Mouse (Mus musculus) lung, embryonic 14.5 days (tissue): ENCODE data around the gene Zfp622. TPM values are rescaled to one million over a fixed set of nuclear protein-coding genes. Genes with fewer than 3 reads are reported as not detected.
A peak's percentile ranks its signal among the peaks of the same experiment; 100 is the strongest.
"Not testable (repeated sequence)": the region's sequence is repeated elsewhere in the genome, so short reads cannot be mapped to it uniquely, and the experiment has no call there.

Source experiments
- ATAC-seq: fragments of 200-750 bp; cut with Nextera tagmentation; 2 replicates; pipeline ENCODE4 v1.8.0; 2017; ENCODE audit warnings: mild to moderate bottlenecking, moderate TSS enrichment, moderate library complexity; ENCODE audit not compliant: insufficient read depth
- DNase-seq: peaks from one replicate; pipeline ENCODE4 v3.0.0-alpha.2; 2015
- H3K27ac ChIP-seq: fragments of 300-500 bp; sonication (generic); 2 replicates; pipeline ENCODE4 v1.5.1; 2014; ENCODE audit warnings: low read depth, mild to moderate bottlenecking, moderate library complexity
- H3K27me3 ChIP-seq: fragments of 300-500 bp; sonication (generic); 2 replicates; pipeline ENCODE4 v1.6.1; 2014; ENCODE audit warnings: low read length, control low read depth; ENCODE audit not compliant: insufficient read depth
- H3K36me3 ChIP-seq: fragments of 300-500 bp; sonication (generic); 2 replicates; pipeline ENCODE4 v1.6.1; 2014; ENCODE audit warnings: control low read depth; ENCODE audit not compliant: insufficient read depth
- H3K4me1 ChIP-seq: fragments of 300-500 bp; sonication (generic); 2 replicates; pipeline ENCODE4 v1.6.1; 2014; ENCODE audit warnings: antibody characterized with exemption, control low read depth; ENCODE audit not compliant: insufficient read depth
- H3K4me2 ChIP-seq: fragments of 300-500 bp; sonication (generic); 2 replicates; pipeline ENCODE4 v1.6.1; 2014; ENCODE audit warnings: mild to moderate bottlenecking
- H3K4me3 ChIP-seq: fragments of 300-500 bp; sonication (generic); 2 replicates; pipeline ENCODE4 v1.5.1; 2014; ENCODE audit warnings: low read depth, low read length
- H3K9ac ChIP-seq: fragments of 300-500 bp; sonication (generic); 2 replicates; pipeline ENCODE4 v1.6.1; 2014
- H3K9me3 ChIP-seq: fragments of 300-500 bp; sonication (generic); 2 replicates; pipeline ENCODE4 v1.6.1; 2016; ENCODE audit warnings: low read depth, low read length, control low read depth
- CTCF ChIP-seq: IDR thresholded peaks from 2 replicates; pipeline ENCODE4 v1.5.1; 2016; ENCODE audit warnings: antibody characterized with exemption, low read depth
- WGBS: fragments of 180-500 bp; shearing (Covaris S2); extraction: QIAGEN DNeasy Blood & Tissue Kit; methylation state at CpG from one replicate; pipeline ENCODE4 v1.1.7; 2014; 5-methylcytosine and 5-hydroxymethylcytosine counted together
- polyA plus RNA-seq: library from polyadenylated mRNA; unstranded; fragments of >200 nt; fragmentation: Nextera tagmentation; extraction: Ambion mirVana; gene quantifications from 2 replicates; pipeline ENCODE4 v1.2.1, GENCODE M21; 2014

Gene Zfp622
- polyA plus RNA-seq, 1 experiment from 2014 or later = 28.4 TPM

DNA sequence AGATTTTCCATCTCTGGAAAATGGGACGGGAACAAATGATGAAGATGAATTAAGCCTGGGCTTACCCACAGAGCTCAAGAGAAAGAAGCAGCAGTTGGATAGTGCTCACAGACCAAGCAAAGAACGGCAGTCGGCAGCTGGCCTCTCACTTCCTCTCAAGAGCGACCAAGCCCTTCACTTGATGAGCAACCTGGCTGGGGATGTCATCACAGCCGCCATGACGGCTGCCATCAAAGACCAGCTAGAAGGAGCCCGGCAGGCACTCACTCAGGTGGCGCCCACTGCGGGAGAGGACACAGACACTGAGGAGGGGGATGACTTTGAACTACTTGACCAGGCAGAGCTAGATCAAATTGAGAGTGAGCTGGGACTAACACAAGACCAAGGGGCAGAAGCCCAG, 12.6 kb upstream of the Zfp622 start:
- ATAC-seq (no peak), DNase-seq (no peak)
- Histone ChIP-seq H3K9me3 (no peaks in the 10 kb centered on the region), H3K4me3 (no peak overlapping the region), H3K27ac (no peak overlapping the region), H3K27me3 (no peaks in the 10 kb centered on the region), H3K4me2 (no peak overlapping the region), H3K36me3 (no peaks in the 10 kb centered on the region), H3K4me1 (no peaks in the 10 kb centered on the region), H3K9ac (no peak overlapping the region)
- 80% methylated on average over 9 of the region's 9 CpGs for WGBS
- TF ChIP-seq CTCF = no peak

DNA sequence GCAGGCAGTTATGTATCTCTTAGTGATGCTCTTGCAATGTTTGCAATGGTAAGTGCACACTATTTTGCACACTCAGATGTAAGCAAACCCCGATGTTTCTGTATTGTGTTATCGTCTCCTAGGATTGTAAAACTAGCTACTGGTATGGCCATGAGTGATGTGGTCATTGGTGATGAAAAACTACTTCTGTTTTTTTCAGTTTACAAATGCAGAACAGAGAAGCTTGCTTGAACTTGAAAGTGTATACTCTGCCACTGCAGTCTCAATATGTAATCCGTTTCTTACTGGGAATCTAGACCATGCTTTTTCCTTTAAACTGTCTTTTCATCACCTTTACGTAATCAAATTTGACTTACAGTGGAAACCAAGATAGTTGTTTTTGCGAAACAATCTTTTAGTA, 11.4 kb upstream of the Zfp622 start:
- H3K27ac ChIP-seq = no peak overlapping the region
- H3K4me2 ChIP-seq = no peak overlapping the region
- no peak for ATAC-seq
- H3K4me3 ChIP-seq = no peak overlapping the region
- H3K9me3 ChIP-seq = no peaks in the 10 kb centered on the region
- WGBS = 75% methylated on average over 5 of the region's 5 CpGs
- DNase-seq = no peak
- no peaks in the 10 kb centered on the region for H3K4me1 ChIP-seq
- H3K27me3 ChIP-seq = no peaks in the 10 kb centered on the region
- H3K9ac ChIP-seq = no peak overlapping the region
- no peaks in the 10 kb centered on the region for H3K36me3 ChIP-seq
- TF ChIP-seq CTCF = no peak

DNA sequence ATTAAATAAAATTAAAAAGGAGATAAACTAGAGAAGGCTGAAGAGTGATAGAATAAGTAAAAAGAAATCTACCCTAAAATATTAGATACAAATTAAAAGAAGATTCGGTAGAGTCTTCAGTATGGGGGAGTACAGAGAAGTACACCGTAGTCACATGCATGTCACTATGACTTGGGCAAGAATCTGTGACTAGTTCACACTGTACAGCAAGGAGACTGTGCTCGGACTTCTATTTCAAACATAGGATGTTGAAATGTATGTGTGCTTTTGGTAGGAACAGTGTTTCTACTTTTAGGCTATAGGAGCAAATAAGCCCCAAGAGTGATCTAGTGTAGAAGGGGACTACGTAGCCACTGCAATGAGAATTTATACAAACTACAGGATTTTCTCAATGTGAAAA, 9.8 kb upstream of the Zfp622 start:
- Histone ChIP-seq H3K4me3 (no peak overlapping the region), H3K27ac (no peak overlapping the region), H3K27me3 (no peaks in the 10 kb centered on the region), H3K9me3 (no peaks in the 10 kb centered on the region), H3K4me1 (no peaks in the 10 kb centered on the region), H3K9ac (no peak overlapping the region), H3K36me3 (no peaks in the 10 kb centered on the region), H3K4me2 (no peak overlapping the region)
- no peak for TF ChIP-seq CTCF
- no peak for DNase-seq
- 88% methylated on average over 4 of the region's 4 CpGs for WGBS
- ATAC-seq = no peak

DNA sequence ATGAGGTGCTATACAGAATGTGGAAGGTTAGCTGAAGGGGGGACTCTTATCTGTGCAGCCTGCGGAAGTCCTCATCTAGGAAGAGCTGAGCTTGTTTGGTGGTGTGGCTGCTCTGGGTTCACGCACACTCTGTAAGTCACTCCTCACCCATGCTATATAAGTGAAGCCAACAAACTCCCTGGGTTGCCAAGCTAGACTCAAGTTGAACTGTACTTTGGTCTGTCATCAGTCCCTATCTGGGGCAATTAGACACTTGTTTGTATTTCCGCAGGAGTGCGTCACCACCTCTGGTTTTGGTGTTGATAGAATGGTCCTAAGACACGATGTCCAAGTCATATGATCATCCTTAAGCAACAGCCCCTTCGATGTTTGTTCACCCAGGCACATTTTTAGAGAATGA, 8.4 kb upstream of the Zfp622 start:
- H3K9me3 ChIP-seq = no peaks in the 10 kb centered on the region
- no peaks in the 10 kb centered on the region for H3K27me3 ChIP-seq
- no peak for DNase-seq
- H3K4me3 ChIP-seq = no peak overlapping the region
- H3K27ac ChIP-seq = no peak overlapping the region
- TF ChIP-seq CTCF = no peak
- no peaks in the 10 kb centered on the region for H3K4me1 ChIP-seq
- ATAC-seq = no peak
- H3K9ac ChIP-seq = no peak overlapping the region
- H3K36me3 ChIP-seq = no peaks in the 10 kb centered on the region
- H3K4me2 ChIP-seq = no peak overlapping the region
- WGBS = 73% methylated on average over 6 of the region's 6 CpGs

DNA sequence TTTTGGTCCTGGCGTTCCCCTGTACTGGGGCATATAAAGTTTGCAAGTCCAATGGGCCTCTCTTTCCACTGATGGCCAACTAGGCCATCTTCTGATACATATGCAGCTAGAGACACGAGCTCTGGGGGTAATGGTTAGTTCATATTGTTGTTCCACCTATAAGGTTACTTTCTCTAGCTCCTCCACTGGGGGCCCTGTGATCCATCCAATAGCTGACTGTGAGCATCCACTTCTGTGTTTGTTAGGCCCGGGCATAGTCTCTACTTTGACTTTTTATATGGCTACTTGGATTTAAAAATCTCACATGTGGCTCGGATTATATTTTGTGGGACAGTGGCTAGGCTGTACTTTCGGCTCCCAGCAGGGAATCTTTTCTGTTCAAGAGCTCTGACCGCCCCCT, 552 bp upstream of the Zfp622 start:
- peak overlapping the region; percentile 82 for H3K4me3 ChIP-seq
- H3K27ac ChIP-seq = peak overlapping the region; percentile 83; the same call in 1 of the 2 replicates
- peak overlapping the region; percentile 83 for H3K4me2 ChIP-seq
- not testable (repeated sequence) for H3K4me1 ChIP-seq, H3K27me3 ChIP-seq, H3K9me3 ChIP-seq, DNase-seq
- peak overlapping the region; percentile 62 for H3K9ac ChIP-seq
- H3K36me3 ChIP-seq = peaks cover 19% of the 10 kb centered on the region
- peak; percentile 26; the same call in 1 of the 2 replicates for ATAC-seq
- WGBS = 17% methylated on average over 6 of the region's 6 CpGs

DNA sequence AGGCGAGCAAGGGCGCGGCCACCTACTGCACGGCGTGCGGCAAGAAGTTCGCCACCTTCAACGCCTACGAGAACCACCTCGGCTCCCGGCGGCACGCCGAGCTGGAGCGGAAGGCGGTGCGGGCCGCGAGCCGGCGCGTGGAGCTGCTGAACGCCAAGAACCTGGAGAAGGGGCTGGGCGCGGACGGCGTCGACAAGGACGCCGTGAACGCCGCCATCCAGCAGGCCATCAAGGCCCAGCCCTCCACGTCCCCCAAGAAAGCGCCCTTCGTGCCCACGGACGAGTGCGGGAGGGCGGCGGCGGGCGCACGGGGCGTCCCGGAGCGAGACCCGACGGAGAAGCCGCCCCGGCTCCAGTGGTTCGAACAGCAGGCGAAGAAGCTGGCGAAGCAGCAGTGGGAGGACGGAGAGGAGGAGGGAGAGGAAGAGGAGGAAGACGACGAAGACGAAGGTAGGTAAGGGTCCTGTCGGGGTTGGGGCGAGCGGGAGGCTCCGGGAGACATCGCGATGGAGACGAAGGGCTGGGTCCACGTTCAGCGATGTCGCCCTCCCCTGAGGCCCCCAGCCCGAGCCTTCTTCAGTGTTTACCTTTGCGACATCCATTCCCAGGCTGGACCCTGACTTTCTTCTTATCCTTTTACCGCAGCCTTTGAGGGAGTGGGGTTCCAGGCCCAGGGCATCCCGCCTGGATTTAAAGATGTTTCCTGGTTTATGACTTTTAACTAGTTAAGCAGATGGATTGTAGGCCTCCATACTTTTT, 747 bp downstream of the Zfp622 start:
- H3K9ac ChIP-seq = peak overlapping the region; percentile 87
- H3K9me3 ChIP-seq = no peaks in the 10 kb centered on the region
- TF ChIP-seq CTCF = no peak
- H3K4me1 ChIP-seq = 0 out of 2 replicates have a peak, but pooled peaks cover 5% of the 10 kb centered on the region
- DNase-seq (peak; percentile 51), ATAC-seq (no peak)
- H3K4me3 ChIP-seq = peak overlapping the region; percentile 82
- peak overlapping the region; percentile 83 for H3K4me2 ChIP-seq
- whole genome bisulfite sequencing = 1% methylated on average over 70 of the region's 71 CpGs
- peaks cover 31% of the 10 kb centered on the region for H3K36me3 ChIP-seq
- no peaks in the 10 kb centered on the region for H3K27me3 ChIP-seq
- peak overlapping the region; percentile 90 for H3K27ac ChIP-seq

DNA sequence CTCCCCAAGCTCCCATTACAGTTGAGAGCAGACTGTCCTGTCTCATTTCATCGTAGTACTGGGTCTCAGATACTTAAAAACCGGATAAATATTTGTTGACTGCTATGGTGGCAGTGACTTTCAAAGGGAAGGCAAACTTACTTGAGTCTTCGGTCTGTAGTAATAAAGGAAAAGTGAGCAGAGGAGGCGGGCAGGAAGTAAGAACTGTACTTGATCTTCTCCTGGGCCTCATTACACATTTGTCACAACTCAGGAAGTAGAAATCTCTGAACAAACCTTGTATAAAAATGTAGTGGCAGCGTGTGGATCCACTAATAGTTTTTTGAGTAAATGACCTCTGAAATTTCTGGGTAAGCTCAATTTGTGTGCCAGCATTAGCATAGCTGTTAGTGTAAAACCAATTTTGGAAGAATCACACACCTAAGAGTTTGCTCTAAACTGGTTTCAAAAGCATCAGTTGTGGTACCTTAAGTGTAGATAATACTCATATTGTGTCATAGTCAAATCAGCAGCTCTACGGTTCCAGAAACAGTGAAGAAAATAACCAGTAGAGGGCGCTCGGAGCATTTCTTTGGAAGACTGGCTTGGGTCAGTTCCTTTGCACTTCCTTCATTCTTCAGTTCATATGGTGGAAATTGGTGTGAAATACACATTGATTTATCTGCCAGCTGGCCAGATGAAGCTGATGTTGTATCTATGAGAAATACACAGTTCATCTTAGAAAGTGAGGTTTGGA, 9.0 kb downstream of the Zfp622 start:
- Histone ChIP-seq H3K27me3 (no peaks in the 10 kb centered on the region), H3K27ac (no peak overlapping the region), H3K4me1 (no peaks in the 10 kb centered on the region), H3K4me3 (no peak overlapping the region), H3K9ac (no peak overlapping the region), H3K36me3 (peaks cover 72% of the 10 kb centered on the region), H3K4me2 (no peak overlapping the region), H3K9me3 (no peaks in the 10 kb centered on the region)
- DNase-seq = peak; percentile 92
- peak; percentile 64 for TF ChIP-seq CTCF
- ATAC-seq = no peak
- 54% methylated on average over 8 of the region's 8 CpGs for WGBS
